Mouse (Mus musculus) spleen, adult 2 months (tissue): ENCODE data around the gene Pnkd. TPM values are rescaled to one million over a fixed set of nuclear protein-coding genes. Genes with fewer than 3 reads are reported as not detected.
A peak's percentile ranks its signal among the peaks of the same experiment; 100 is the strongest.

ENCODE experiments used
- DNase-seq, 2 experiments: peaks; one replicate each; pipeline versions ENCODE4 v3.0.0 to v3.0.0-alpha.2; 2012 to 2021; ENCODE audit warnings: low spot score in 2 of 2, low read depth in 1 of 2
- H3K27ac ChIP-seq: fragments of 200-500 bp; 2 replicates; pipeline ENCODE4 v1.5.1; 2012; ENCODE audit warnings: low read length, inconsistent platforms; ENCODE audit not compliant: insufficient read depth
- H3K27me3 ChIP-seq: fragments of 200-500 bp; 2 replicates; pipeline ENCODE4 v1.6.1; 2012; ENCODE audit warnings: mild to moderate bottlenecking, moderate library complexity, low read length, inconsistent platforms; ENCODE audit not compliant: control insufficient read depth, insufficient read depth
- H3K36me3 ChIP-seq: fragments of 200-500 bp; 2 replicates; pipeline ENCODE4 v1.6.1; 2012; ENCODE audit warnings: mild to moderate bottlenecking, low read length, inconsistent platforms; ENCODE audit not compliant: control insufficient read depth, insufficient read depth
- H3K4me1 ChIP-seq: fragments of 200-500 bp; 2 replicates; pipeline ENCODE4 v1.6.1; 2011; ENCODE audit warnings: inconsistent platforms; ENCODE audit not compliant: control insufficient read depth, insufficient read depth, insufficient read length
- H3K4me3 ChIP-seq: fragments of 200-500 bp; 2 replicates; pipeline ENCODE4 v1.5.1; 2011; ENCODE audit warnings: mild to moderate bottlenecking, inconsistent platforms; ENCODE audit not compliant: insufficient read depth, insufficient read length; ENCODE audit errors: extremely low read depth
- CTCF ChIP-seq: fragments of 200-500 bp; IDR thresholded peaks from 2 replicates; pipeline ENCODE4 v1.5.1; 2011; ENCODE audit warnings: mild to moderate bottlenecking, inconsistent platforms; ENCODE audit not compliant: insufficient read depth, insufficient read length, insufficient replicate concordance; ENCODE audit errors: extremely low read depth
- POLR2A ChIP-seq: fragments of 200-500 bp; IDR thresholded peaks from 2 replicates; pipeline ENCODE4 v1.6.1; 2011; ENCODE audit warnings: low read depth, low read length, inconsistent platforms
- WGBS: fragments of 180-500 bp; shearing (Covaris S2); methylation state at CpG from one replicate; pipeline ENCODE4 v1.1.7; 2018; 5-methylcytosine and 5-hydroxymethylcytosine counted together
- polyA plus RNA-seq: library from polyadenylated mRNA; depleted of rRNA; stranded (reverse); fragments of >200 nt; gene quantifications from 2 replicates; pipeline ENCODE4 v1.2.3, GENCODE M21; 2012

Gene Pnkd
- polyA plus RNA-seq, 1 experiment: 33.8 TPM

- no peaks in the 10 kb centered on the region for H3K27me3 ChIP-seq
- TF ChIP-seq POLR2A: no peak
- no peak for TF ChIP-seq CTCF
- DNase-seq: no peak
These were observed 68.9 kb downstream of the Pnkd start for GRCm38 (mm10) chr1:74353453-74354229.

GRCm38 (mm10) chr1:74357531-74357930 is 72.8 kb downstream of the Pnkd start:
- no peaks in the 10 kb centered on the region for H3K36me3 ChIP-seq
- TF ChIP-seq POLR2A (no peak), CTCF (no peak)
- DNase-seq: no peak

More at GRCm38 (mm10) chr1:74353453-74354229, 68.9 kb downstream of the Pnkd start:
- no peak overlapping the region for H3K4me3 ChIP-seq
- no peak overlapping the region for H3K27ac ChIP-seq
- no peaks in the 10 kb centered on the region for H3K36me3 ChIP-seq
- no peaks in the 10 kb centered on the region for H3K4me1 ChIP-seq
- WGBS: 92% methylated on average over 9 of the region's 9 CpGs

GRCm38 (mm10) chr1:74359952-74360517 is 75.3 kb downstream of the Pnkd start:
- TF ChIP-seq CTCF (no peak), POLR2A (no peak)
- H3K4me1 ChIP-seq: no peaks in the 10 kb centered on the region
- no peak overlapping the region for H3K4me3 ChIP-seq
- DNase-seq: no peak
- H3K36me3 ChIP-seq: no peaks in the 10 kb centered on the region
- H3K27me3 ChIP-seq: no peaks in the 10 kb centered on the region
- H3K27ac ChIP-seq: no peak overlapping the region
- 61% methylated on average over 5 of the region's 5 CpGs for WGBS

More at GRCm38 (mm10) chr1:74357531-74357930, 72.8 kb downstream of the Pnkd start:
- no peak overlapping the region for H3K4me3 ChIP-seq
- no peak overlapping the region for H3K27ac ChIP-seq
- H3K4me1 ChIP-seq: no peaks in the 10 kb centered on the region
- H3K27me3 ChIP-seq: no peaks in the 10 kb centered on the region

GRCm38 (mm10) chr1:74361812-74362211 is 77.1 kb downstream of the Pnkd start, which contains the start of gene Catip:
Catip (plus strand) TSS chr1:74362108.
- Histone ChIP-seq H3K27me3 (no peaks in the 10 kb centered on the region), H3K27ac (no peak within 1 kb of the TSS), H3K36me3 (no peaks in the 10 kb centered on the region), H3K4me1 (no peaks in the 10 kb centered on the region), H3K4me3 (no peak within 1 kb of the TSS)
- peak; percentile 44 to 50 for DNase-seq
- TF ChIP-seq CTCF (peak; percentile 68; the same call in 1 of the 2 replicates), POLR2A (no peak)
- 6% methylated on average over 2 of the region's 2 CpGs for WGBS

GRCm38 (mm10) chr1:74362325-74363229 is 77.8 kb downstream of the Pnkd start:
- no peak for TF ChIP-seq POLR2A
- no peak for TF ChIP-seq CTCF
- Histone ChIP-seq H3K27ac (no peak overlapping the region), H3K36me3 (no peaks in the 10 kb centered on the region), H3K4me1 (no peaks in the 10 kb centered on the region), H3K4me3 (no peak overlapping the region), H3K27me3 (no peaks in the 10 kb centered on the region)
- DNase-seq: no peak
- 89% methylated on average over 17 of the region's 17 CpGs for WGBS

GRCm38 (mm10) chr1:74363437-74363836 is 78.7 kb downstream of the Pnkd start:
- Histone ChIP-seq H3K4me3 (no peak overlapping the region), H3K36me3 (no peaks in the 10 kb centered on the region), H3K27me3 (no peaks in the 10 kb centered on the region), H3K4me1 (peaks cover 6% of the 10 kb centered on the region; the same call in 1 of the 2 replicates), H3K27ac (no peak overlapping the region)
- WGBS: 80% methylated on average over 5 of the region's 5 CpGs
- DNase-seq: no peak
- no peak for TF ChIP-seq CTCF
- TF ChIP-seq POLR2A: no peak

- WGBS: 31% methylated on average over 8 of the region's 8 CpGs
- Histone ChIP-seq H3K4me1 (peaks cover 6% of the 10 kb centered on the region; the same call in 1 of the 2 replicates), H3K36me3 (no peaks in the 10 kb centered on the region), H3K4me3 (no peak overlapping the region), H3K27me3 (no peaks in the 10 kb centered on the region), H3K27ac (no peak overlapping the region)
- TF ChIP-seq CTCF (no peak), POLR2A (no peak)
- DNase-seq: no peak
These were observed 79.5 kb downstream of the Pnkd start for GRCm38 (mm10) chr1:74364270-74364669.
